Mouse (Mus musculus): ENCODE data around the gene Olfr56. TPM values are rescaled to one million over a fixed set of nuclear protein-coding genes. Genes with fewer than 3 reads are reported as not detected.
"Not testable (repeated sequence)": the region's sequence is repeated elsewhere in the genome, so short reads cannot be mapped to it uniquely, and the experiment has no call there.

Olfr56 gene
- polyA plus RNA-seq, 1 experiment from 2014 or later, result not detected

GRCm38 (mm10) chr11:49012074-49012473 is 33.4 kb downstream of the Olfr56 start:
- not testable (repeated sequence) for H3K4me2 ChIP-seq (replicated peaks; ENCODE audit: low read depth, low read length); H3K9me3 ChIP-seq (ENCODE audit: control insufficient read depth, low read depth, low read length); H3K27me3 ChIP-seq (ENCODE audit: control insufficient read depth, insufficient read depth, low read length); H3K4me3 ChIP-seq (ENCODE audit: low read depth, low read length); H3K9ac ChIP-seq (replicated peaks; ENCODE audit: low read depth, low read length); H3K4me1 ChIP-seq (ENCODE audit: control insufficient read depth, insufficient read depth, low read length); ATAC-seq (ENCODE audit: insufficient number of reproducible peaks, insufficient read depth, low FRiP score, low read depth); H3K36me3 ChIP-seq (ENCODE audit: control insufficient read depth, insufficient read depth, low read length); H3K27ac ChIP-seq (ENCODE audit: low read length)

GRCm38 (mm10) chr11:49050064-49050463 is 71.4 kb downstream of the Olfr56 start:
- H3K9me3 ChIP-seq (ENCODE audit: control insufficient read depth, low read depth, low read length); H3K27ac ChIP-seq (ENCODE audit: low read length); ATAC-seq (ENCODE audit: insufficient number of reproducible peaks, insufficient read depth, low FRiP score, low read depth); H3K4me2 ChIP-seq (replicated peaks; ENCODE audit: low read depth, low read length); H3K9ac ChIP-seq (replicated peaks; ENCODE audit: low read depth, low read length); H3K4me3 ChIP-seq (ENCODE audit: low read depth, low read length); H3K27me3 ChIP-seq (ENCODE audit: control insufficient read depth, insufficient read depth, low read length); H3K4me1 ChIP-seq (ENCODE audit: control insufficient read depth, insufficient read depth, low read length); H3K36me3 ChIP-seq (ENCODE audit: control insufficient read depth, insufficient read depth, low read length): not testable (repeated sequence)

GRCm38 (mm10) chr11:49051093-49051891 is 72.6 kb downstream of the Olfr56 start, which contains the start of gene 9930111J21Rik2:
Gene 9930111J21Rik2 (minus strand): TSS chr11:49051242.
- H3K4me1 ChIP-seq (ENCODE audit: control insufficient read depth, insufficient read depth, low read length); H3K9me3 ChIP-seq (ENCODE audit: control insufficient read depth, low read depth, low read length); H3K4me3 ChIP-seq (ENCODE audit: low read depth, low read length); H3K27ac ChIP-seq (ENCODE audit: low read length); H3K9ac ChIP-seq (replicated peaks; ENCODE audit: low read depth, low read length); H3K4me2 ChIP-seq (replicated peaks; ENCODE audit: low read depth, low read length); H3K36me3 ChIP-seq (ENCODE audit: control insufficient read depth, insufficient read depth, low read length); ATAC-seq (ENCODE audit: insufficient number of reproducible peaks, insufficient read depth, low FRiP score, low read depth); H3K27me3 ChIP-seq (ENCODE audit: control insufficient read depth, insufficient read depth, low read length): not testable (repeated sequence)
- 69% methylated on average over 1 of the region's 6 CpGs for WGBS

- not testable (repeated sequence) for H3K4me3 ChIP-seq (ENCODE audit: low read depth, low read length); ATAC-seq (ENCODE audit: insufficient number of reproducible peaks, insufficient read depth, low FRiP score, low read depth); H3K9ac ChIP-seq (replicated peaks; ENCODE audit: low read depth, low read length); H3K27me3 ChIP-seq (ENCODE audit: control insufficient read depth, insufficient read depth, low read length); H3K27ac ChIP-seq (ENCODE audit: low read length); H3K4me1 ChIP-seq (ENCODE audit: control insufficient read depth, insufficient read depth, low read length); H3K36me3 ChIP-seq (ENCODE audit: control insufficient read depth, insufficient read depth, low read length); H3K4me2 ChIP-seq (replicated peaks; ENCODE audit: low read depth, low read length); H3K9me3 ChIP-seq (ENCODE audit: control insufficient read depth, low read depth, low read length)
- WGBS, result no CpG with 5 or more reads among the region's 5 CpGs
Measured at GRCm38 (mm10) chr11:49051894-49052293, 73.2 kb downstream of the Olfr56 start.

- WGBS, result 69% methylated on average over 2 of the region's 3 CpGs
- H3K4me1 ChIP-seq (ENCODE audit: control insufficient read depth, insufficient read depth, low read length); ATAC-seq (ENCODE audit: insufficient number of reproducible peaks, insufficient read depth, low FRiP score, low read depth); H3K36me3 ChIP-seq (ENCODE audit: control insufficient read depth, insufficient read depth, low read length); H3K27ac ChIP-seq (ENCODE audit: low read length); H3K4me3 ChIP-seq (ENCODE audit: low read depth, low read length); H3K4me2 ChIP-seq (replicated peaks; ENCODE audit: low read depth, low read length); H3K9ac ChIP-seq (replicated peaks; ENCODE audit: low read depth, low read length); H3K27me3 ChIP-seq (ENCODE audit: control insufficient read depth, insufficient read depth, low read length); H3K9me3 ChIP-seq (ENCODE audit: control insufficient read depth, low read depth, low read length): not testable (repeated sequence)
Measured at GRCm38 (mm10) chr11:49060061-49060460, 81.4 kb downstream of the Olfr56 start.

GRCm38 (mm10) chr11:49061865-49062264 is 83.2 kb downstream of the Olfr56 start:
- H3K9me3 ChIP-seq (ENCODE audit: control insufficient read depth, low read depth, low read length); H3K9ac ChIP-seq (replicated peaks; ENCODE audit: low read depth, low read length); H3K4me3 ChIP-seq (ENCODE audit: low read depth, low read length); H3K36me3 ChIP-seq (ENCODE audit: control insufficient read depth, insufficient read depth, low read length); H3K4me1 ChIP-seq (ENCODE audit: control insufficient read depth, insufficient read depth, low read length); H3K4me2 ChIP-seq (replicated peaks; ENCODE audit: low read depth, low read length); H3K27me3 ChIP-seq (ENCODE audit: control insufficient read depth, insufficient read depth, low read length); H3K27ac ChIP-seq (ENCODE audit: low read length); ATAC-seq (ENCODE audit: insufficient number of reproducible peaks, insufficient read depth, low FRiP score, low read depth): not testable (repeated sequence)
- WGBS, result 50% methylated on average over 1 of the region's 2 CpGs

- H3K4me2 ChIP-seq (replicated peaks; ENCODE audit: low read depth, low read length); H3K9me3 ChIP-seq (ENCODE audit: control insufficient read depth, low read depth, low read length); H3K27me3 ChIP-seq (ENCODE audit: control insufficient read depth, insufficient read depth, low read length); H3K27ac ChIP-seq (ENCODE audit: low read length); H3K9ac ChIP-seq (replicated peaks; ENCODE audit: low read depth, low read length); H3K4me1 ChIP-seq (ENCODE audit: control insufficient read depth, insufficient read depth, low read length); ATAC-seq (ENCODE audit: insufficient number of reproducible peaks, insufficient read depth, low FRiP score, low read depth); H3K4me3 ChIP-seq (ENCODE audit: low read depth, low read length); H3K36me3 ChIP-seq (ENCODE audit: control insufficient read depth, insufficient read depth, low read length): not testable (repeated sequence)
- WGBS, result 74% methylated on average over 5 of the region's 5 CpGs
Measured at GRCm38 (mm10) chr11:49063713-49064469, 85.2 kb downstream of the Olfr56 start, which contains the start of gene Tgtp2. Gene Tgtp2 (minus strand): TSS chr11:49064206.

- WGBS, result 84% methylated on average over 1 of the region's 1 CpGs
- no peak overlapping the region for H3K4me3 ChIP-seq (ENCODE audit: low read depth, low read length)
- H3K9ac ChIP-seq (replicated peaks; ENCODE audit: low read depth, low read length), result no peak overlapping the region
- H3K9me3 ChIP-seq (ENCODE audit: control insufficient read depth, low read depth, low read length), result no peaks in the 10 kb centered on the region
- no peaks in the 10 kb centered on the region for H3K4me1 ChIP-seq (ENCODE audit: control insufficient read depth, insufficient read depth, low read length)
- H3K4me2 ChIP-seq (replicated peaks; ENCODE audit: low read depth, low read length), result no peak overlapping the region
- no peak overlapping the region for H3K27ac ChIP-seq (ENCODE audit: low read length)
- no peaks in the 10 kb centered on the region for H3K27me3 ChIP-seq (ENCODE audit: control insufficient read depth, insufficient read depth, low read length)
- no peak for ATAC-seq (ENCODE audit: insufficient number of reproducible peaks, insufficient read depth, low FRiP score, low read depth)
- H3K36me3 ChIP-seq (ENCODE audit: control insufficient read depth, insufficient read depth, low read length), result no peaks in the 10 kb centered on the region
Measured at GRCm38 (mm10) chr11:49068358-49068757, 89.7 kb downstream of the Olfr56 start.

Measured in stomach, embryonic 14.5 days (tissue).